Mouse (Mus musculus): Measurements from ENCODE around the gene Nub1. TPM values are rescaled to one million over a fixed set of nuclear protein-coding genes. Genes with fewer than 3 reads are reported as not detected.

Nub1 gene
- total RNA-seq (2023): 65.3 and 87.6 TPM in 2 replicates

DNA sequence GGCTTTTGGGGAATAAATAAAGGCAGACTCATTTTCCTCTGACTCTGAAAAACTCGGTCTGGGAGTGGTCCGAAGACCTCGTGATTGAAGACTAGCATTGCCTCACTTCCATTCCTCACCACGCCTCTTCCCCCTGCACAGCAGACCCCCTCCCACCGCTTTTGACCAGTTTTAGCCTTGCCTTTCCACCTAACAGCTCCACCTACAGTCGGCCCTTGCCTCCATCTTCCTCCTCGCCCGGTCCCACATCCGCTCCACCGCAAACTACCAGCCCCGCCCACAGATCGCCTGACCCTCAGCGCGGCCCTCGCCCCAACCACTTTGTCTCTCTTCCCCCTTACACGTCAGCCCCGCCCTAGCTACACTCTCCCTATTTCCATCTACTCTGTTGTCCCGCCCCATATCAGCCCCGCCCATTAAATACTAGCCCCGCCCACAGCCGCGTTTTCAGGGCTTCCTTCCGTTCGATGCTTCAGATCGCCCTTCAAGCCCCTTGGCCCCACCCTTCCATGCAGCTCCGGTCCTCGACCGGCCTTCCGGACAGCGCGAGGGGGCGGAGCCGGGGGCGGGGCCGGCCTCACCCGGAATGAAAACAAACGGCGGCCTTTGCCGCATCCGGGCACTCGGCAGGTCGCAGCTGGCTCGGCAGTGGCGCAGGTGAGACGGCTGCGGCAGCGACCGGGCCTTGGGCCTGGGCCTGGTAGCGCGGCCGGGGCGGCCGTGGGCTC lies at the start of gene Nub1:
Gene Nub1, plus strand, starts transcription at position 167 of the 728 bp plus-strand sequence.

GRCm38 (mm10) chr5:24730488-24730871 lies 45.1 kb downstream of the Nub1 start, which contains the start of gene Wdr86:
Gene Wdr86 (minus strand): TSS chr5:24730727.

DNA sequence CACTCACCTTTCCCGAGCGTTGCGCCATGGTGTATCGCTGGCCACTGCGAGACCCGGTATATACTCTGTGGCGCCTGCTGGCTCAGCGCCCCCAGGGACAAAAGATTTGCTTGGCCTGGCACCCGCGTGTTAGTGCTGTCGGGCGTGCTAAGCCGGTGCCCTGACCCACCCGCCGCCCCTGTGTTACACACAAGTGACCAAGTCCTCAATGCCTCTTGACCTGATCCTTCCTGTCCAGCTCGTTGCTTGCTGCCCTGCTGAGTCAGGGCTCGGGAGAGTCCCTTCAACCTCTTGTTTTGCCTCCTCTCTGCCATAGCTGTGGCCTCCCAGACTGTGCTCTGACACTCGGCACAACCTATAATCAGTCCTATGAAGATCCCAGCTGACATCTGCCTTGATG lies 72.5 kb downstream of the Nub1 start, which contains the start of gene Crygn:
Gene Crygn, minus strand, starts transcription at position 193 of the 400 bp plus-strand sequence.

Other genes with a start within 250 kb of the Nub1 start
- 24.9 and 28.9 TPM in 2 replicates for gene Fastk, start 240.2 kb upstream of the Nub1 start, total RNA-seq (2023)
- gene Tmub1, start 237.7 kb upstream of the Nub1 start, total RNA-seq (2023): 10.6 and 10.8 TPM in 2 replicates
- gene Agap3, start 233.4 kb upstream of the Nub1 start, total RNA-seq (2023): 19.1 and 29.0 TPM in 2 replicates
- not detected in 2 replicates for gene Gbx1, start 158.3 kb upstream of the Nub1 start, total RNA-seq (2023)
- not detected in 2 replicates for gene Asb10, start 144.6 kb upstream of the Nub1 start, total RNA-seq (2023)
- not detected in 2 replicates for gene 4931409K22Rik, start 128.7 kb upstream of the Nub1 start, total RNA-seq (2023)
- gene Abcf2, start 108.1 kb upstream of the Nub1 start, total RNA-seq (2023): 19.1 and 28.7 TPM in 2 replicates
- 17.2 and 24.3 TPM in 2 replicates for gene Chpf2, start 98.8 kb upstream of the Nub1 start, total RNA-seq (2023)
- gene Smarcd3, start 61.1 kb upstream of the Nub1 start, total RNA-seq (2023): 0.16 and 0.28 TPM in 2 replicates
- not detected in 2 replicates for gene Wdr86, start 45.2 kb downstream of the Nub1 start, total RNA-seq (2023)
- gene Crygn, start 72.5 kb downstream of the Nub1 start, total RNA-seq (2023): not detected in 2 replicates
- gene Rheb, start 157.1 kb downstream of the Nub1 start, total RNA-seq (2023): 44.0 and 57.4 TPM in 2 replicates

Measured in neutrophil, adult 65 days (primary cell).